Mouse (Mus musculus): ENCODE measurements around the gene Fbxo5. TPM values are rescaled to one million over a fixed set of nuclear protein-coding genes. Genes with fewer than 3 reads are reported as not detected.

Fbxo5 gene
- total RNA-seq, 1 experiment from 2014 or later: 36.9 TPM

- ATAC-seq (replicated peaks in 1 of 2; ENCODE audit: insufficient read depth in 1 of 2, low FRiP score in 2 of 2, low TSS enrichment in 1 of 2, low read depth in 1 of 2, poor library complexity in 2 of 2, severe bottlenecking in 2 of 2): no peak
Measured at GRCm38 (mm10) chr10:5800490-5800889, 4.9 kb downstream of the Fbxo5 start.

DNA sequence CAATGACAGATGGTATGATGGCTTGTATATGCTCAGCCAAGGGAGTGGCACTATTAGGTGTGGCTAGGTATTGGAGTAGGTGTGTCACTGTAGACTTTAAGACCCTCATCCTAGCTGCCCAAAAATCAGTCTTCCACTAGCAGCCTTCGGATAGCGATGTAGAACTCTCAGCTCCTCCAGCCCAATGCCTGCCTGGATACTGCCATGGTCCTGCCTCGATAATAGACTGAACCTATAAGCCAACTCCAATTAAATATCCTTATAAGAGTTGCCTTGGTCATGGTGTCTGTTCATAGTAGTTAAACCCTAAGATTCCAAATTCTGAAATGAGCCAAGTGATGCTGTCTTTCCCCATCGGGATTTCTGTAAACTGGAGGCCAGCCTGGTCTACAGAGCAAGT is 7.3 kb downstream of the Fbxo5 start:
- ATAC-seq (replicated peaks in 1 of 2; ENCODE audit: insufficient read depth in 1 of 2, low FRiP score in 2 of 2, low TSS enrichment in 1 of 2, low read depth in 1 of 2, poor library complexity in 2 of 2, severe bottlenecking in 2 of 2): no peak

DNA sequence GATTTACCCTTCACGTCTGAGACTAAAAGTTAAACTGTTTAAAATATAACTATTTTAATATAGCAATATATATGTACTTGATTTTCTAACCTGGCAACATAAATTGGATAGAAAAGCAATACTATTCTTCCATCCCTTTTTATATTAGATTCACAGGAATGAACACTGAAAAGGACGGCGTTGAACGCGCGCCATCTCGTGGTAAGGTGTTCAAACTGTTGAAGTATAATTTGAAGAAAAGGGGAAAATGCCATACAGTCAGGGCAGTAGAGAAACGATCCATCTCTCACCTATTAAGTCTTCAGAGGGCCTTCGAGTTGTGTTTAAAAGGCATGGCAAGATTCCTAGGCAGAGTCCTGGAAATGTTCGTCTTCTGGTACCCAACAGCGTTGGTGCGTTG is 14.7 kb downstream of the Fbxo5 start:
- ATAC-seq (replicated peaks in 1 of 2; ENCODE audit: insufficient read depth in 1 of 2, low FRiP score in 2 of 2, low TSS enrichment in 1 of 2, low read depth in 1 of 2, poor library complexity in 2 of 2, severe bottlenecking in 2 of 2): peak in 1 of 2 experiments; percentile 39; a peak in 1 of 4 replicates

DNA sequence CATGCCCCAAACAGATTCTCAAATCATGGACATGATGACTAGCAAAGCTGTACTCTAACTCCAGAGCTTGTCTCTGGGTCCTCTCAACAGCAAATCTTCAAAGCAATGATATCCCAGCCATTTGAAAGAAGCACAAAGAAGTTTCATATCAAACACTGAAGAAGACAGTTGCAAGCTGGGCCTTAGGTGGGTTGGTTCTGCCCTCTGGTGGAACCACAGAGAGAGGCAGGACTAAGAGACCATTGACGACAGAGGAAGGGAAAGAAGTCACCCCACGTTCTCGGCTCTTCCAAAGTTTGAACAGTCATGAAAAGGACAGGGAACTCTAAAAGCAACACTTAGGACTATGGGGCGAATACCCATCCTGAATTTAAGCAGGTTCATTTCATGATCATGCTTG is 18.5 kb downstream of the Fbxo5 start:
- ATAC-seq (replicated peaks in 1 of 2; ENCODE audit: insufficient read depth in 1 of 2, low FRiP score in 2 of 2, low TSS enrichment in 1 of 2, low read depth in 1 of 2, poor library complexity in 2 of 2, severe bottlenecking in 2 of 2): peak; percentile 82 to 93

Other genes with a start within 250 kb of the Fbxo5 start
- gene Myct1, start 211.8 kb downstream of the Fbxo5 start, total RNA-seq (2017): 47.3 and 60.7 TPM in 2 replicates
- not detected in 2 replicates for gene Vip, start 166.4 kb downstream of the Fbxo5 start, total RNA-seq (2017)
- 33.5 and 41.7 TPM in 2 replicates for gene Mtrf1l, start 18.3 kb upstream of the Fbxo5 start, total RNA-seq (2017)
- gene Rgs17, start 116.8 kb upstream of the Fbxo5 start, total RNA-seq (2017): not detected in 2 replicates